13 mouse cellular contexts compared by ENCODE assay signal in the genomic region with DNA sequence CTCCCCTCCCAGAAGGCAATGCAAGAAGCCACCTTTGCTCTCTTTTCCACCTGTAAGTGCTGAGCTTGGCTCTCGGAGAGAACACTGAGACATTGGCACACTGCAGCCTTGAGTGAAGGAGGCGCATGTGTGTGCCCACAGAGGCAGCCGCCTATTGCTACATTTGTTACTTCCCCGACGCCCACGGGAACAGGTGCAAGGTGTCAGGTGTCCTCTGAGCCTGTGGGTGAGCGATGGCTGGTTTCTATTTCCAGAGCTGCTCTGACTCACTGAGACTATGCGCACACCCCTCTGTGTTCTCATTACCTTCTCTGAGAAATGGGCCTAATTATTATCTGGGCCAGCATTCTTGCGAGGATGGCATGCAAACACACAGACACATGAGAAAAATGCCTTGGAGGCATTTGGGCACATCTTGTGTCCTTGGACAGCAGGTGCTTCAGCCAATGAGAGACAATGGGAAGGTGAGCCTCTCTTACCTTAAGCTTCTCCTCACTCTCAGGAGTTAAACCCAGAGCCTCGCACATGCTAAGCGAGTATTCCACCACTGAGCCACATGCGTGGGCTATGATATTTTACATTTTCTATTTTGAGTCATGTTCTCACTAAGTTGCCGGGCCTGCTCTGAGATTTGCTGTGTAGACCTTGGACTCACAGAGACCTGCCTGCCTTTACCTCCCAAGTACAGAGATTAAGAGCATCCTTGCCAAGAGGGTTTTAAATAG. TPM values are rescaled to one million over a fixed set of nuclear protein-coding genes. Genes with fewer than 3 reads are reported as not detected.
DNase-seq lines count a peak whose midpoint lies in the region; ATAC-seq and TF ChIP-seq lines count a peak whose summit lies in the region.
"Had no signal": no experiment of that assay in that cellular context is flagged by ENCODE, and none has a peak within 500 bp of the region (broad histone marks: within the 10 kb centered on the region; RNA-seq: fewer than 3 reads in every experiment).

No protein-coding gene starts in this region.

- TF ChIP-seq CTCF in gastrocnemius, adult 2 months (IDR thresholded peaks at IDR 0.05) = no peak

- ATAC-seq in intestine, embryonic 16.5 days = no peak
- ATAC-seq: midbrain, embryonic 15.5 days had no signal

- H3K4me3 ChIP-seq in gastrocnemius, adult 2 months = no peak overlapping the region
- H3K4me3 ChIP-seq in intestine, embryonic 16.5 days (ENCODE audit: low read length) = no peak overlapping the region
- H3K4me3 ChIP-seq: limb, embryonic 12.5 days; midbrain, embryonic 15.5 days had no signal

- H3K4me1 ChIP-seq in intestine, embryonic 16.5 days (ENCODE audit: control insufficient read depth, insufficient read depth, low read length) = no peaks in the 10 kb centered on the region
- H3K4me1 ChIP-seq: limb, embryonic 12.5 days; midbrain, embryonic 15.5 days had no signal

- H3K4me2 ChIP-seq in intestine, embryonic 16.5 days (ENCODE audit: low read depth, low read length) = no peak overlapping the region
- H3K4me2 ChIP-seq: limb, embryonic 12.5 days; midbrain, embryonic 15.5 days had no signal

- no peaks in the 10 kb centered on the region for H3K27me3 ChIP-seq in intestine, embryonic 16.5 days (replicated peaks; ENCODE audit: control insufficient read depth, insufficient read depth, low read length)
- H3K27me3 ChIP-seq: limb, embryonic 12.5 days; midbrain, embryonic 15.5 days had no signal

- no peak overlapping the region for H3K27ac ChIP-seq in gastrocnemius, adult 2 months
- no peak overlapping the region for H3K27ac ChIP-seq in intestine, embryonic 16.5 days (ENCODE audit: low read length)
- H3K27ac ChIP-seq: limb, embryonic 12.5 days; midbrain, embryonic 15.5 days had no signal

- intact Hi-C loops in gastrocnemius, adult 2 months (cut with DNase I) = no loop called here
- intact Hi-C loops in gastrocnemius, postnatal 36 days (cut with DNase I) = no loop called here

- DNase-seq in gastrocnemius, adult 2 months = peak; percentile 31
- no peak for DNase-seq in gastrocnemius, postnatal 36 days
- DNase-seq in testis, postnatal 14 days (ENCODE audit: low spot score) = peak; percentile 83
- no peak for DNase-seq in testis, postnatal 10 days (ENCODE audit: low spot score)
- DNase-seq in left cerebral cortex, adult 8-10 months (ENCODE audit: low spot score in 2 of 2) = peak; percentile 21 to 87
- peak; percentile 61 for DNase-seq in telencephalon, adult 2 months (ENCODE audit: low read depth, low spot score)
- no peak for DNase-seq in liver
- DNase-seq: embryo, embryonic 11 days had no signal

- H3K36me3 ChIP-seq in intestine, embryonic 16.5 days (ENCODE audit: control insufficient read depth, insufficient read depth, low read length) = no peaks in the 10 kb centered on the region
- H3K36me3 ChIP-seq: limb, embryonic 12.5 days; midbrain, embryonic 15.5 days had no signal

- no peaks in the 10 kb centered on the region for H3K9me3 ChIP-seq in intestine, embryonic 16.5 days (ENCODE audit: control insufficient read depth, low read length)
- H3K9me3 ChIP-seq: midbrain, embryonic 15.5 days had no signal

- 89% methylated on average over 13 of the region's 13 CpGs for WGBS in intestine, embryonic 16.5 days

- no peak overlapping the region for H3K9ac ChIP-seq in intestine, embryonic 16.5 days (ENCODE audit: low read depth, low read length)
- H3K9ac ChIP-seq: limb, embryonic 12.5 days; midbrain, embryonic 15.5 days had no signal

RNA-seq across cellular contexts. Expression of a gene that starts 26.0 kb away (rescaled TPM):
- total RNA-seq in gastrocnemius, adult 2 months (2021) = under 1 TPM in 1 of 2 experiments, not detected in 1; 0.23 TPM
- total RNA-seq in gastrocnemius, postnatal 36 days (2021) = not detected
- total RNA-seq in left cerebral cortex, adult 8-10 months (2022) = not detected
- 0.13 and 0.20 TPM in 2 replicates for polyA plus RNA-seq in intestine, embryonic 16.5 days (2015; fragmentation: Nextera tagmentation; extraction: Ambion mirVana)
- total RNA-seq: heart, adult 8-10 months; heart, postnatal 25 days had no signal
- polyA plus RNA-seq: limb, embryonic 12.5 days had no signal

Comparison
In these comparisons a context has a peak if more than half of its experiments do, and no peak if none do; other contexts are left out.
1. DNase-seq: peak in gastrocnemius, adult 2 months (single experiment), testis, postnatal 14 days (single experiment), left cerebral cortex, adult 8-10 months (2 of 2) and telencephalon, adult 2 months (single experiment); none in gastrocnemius, postnatal 36 days (0 of 2), testis, postnatal 10 days (single experiment) and liver (single experiment).